Mouse (Mus musculus): ENCODE measurements around the gene Dysf.

GRCm38 (mm10) chr6:84148470-84148869 lies 140.1 kb downstream of the Dysf start:
- TF ChIP-seq CTCF (IDR thresholded peaks at IDR 0.05; ENCODE audit: insufficient read depth, low read length) (no peak), POLR2A (IDR thresholded peaks at IDR 0.05; ENCODE audit: borderline replicate concordance, extremely low read depth, low read depth, low read length) (no peak)
